Mouse (Mus musculus): ENCODE results near the gene Amz2. TPM values are rescaled to one million over a fixed set of nuclear protein-coding genes. Genes with fewer than 3 reads are reported as not detected.

The Amz2 gene
- polyA plus RNA-seq, 1 experiment from 2014 or later, result 46.8 TPM

DNA sequence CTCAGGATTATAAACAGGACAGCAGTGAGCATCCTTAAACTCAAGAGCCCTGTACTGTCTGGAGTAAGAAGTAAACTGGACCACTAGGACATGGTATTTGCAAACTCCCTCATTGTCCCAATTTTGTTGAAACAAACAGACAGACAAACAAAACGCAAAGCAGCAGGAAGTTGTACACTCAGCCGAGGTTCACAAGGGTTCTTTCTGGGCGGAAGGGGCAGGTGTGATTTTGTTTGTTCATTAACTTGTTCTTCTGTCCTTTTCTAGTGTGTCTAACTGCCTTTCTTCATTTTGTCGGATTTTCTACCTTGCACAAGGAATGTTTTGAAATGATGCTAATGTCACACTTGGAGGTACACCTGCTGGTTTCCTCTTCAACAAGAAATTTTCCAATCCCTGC is 6.3 kb upstream of the Amz2 start:
- no peak for ATAC-seq (ENCODE audit: low FRiP score)
- no peak overlapping the region for H3K27ac ChIP-seq (ENCODE audit: low read depth, low read length)

DNA sequence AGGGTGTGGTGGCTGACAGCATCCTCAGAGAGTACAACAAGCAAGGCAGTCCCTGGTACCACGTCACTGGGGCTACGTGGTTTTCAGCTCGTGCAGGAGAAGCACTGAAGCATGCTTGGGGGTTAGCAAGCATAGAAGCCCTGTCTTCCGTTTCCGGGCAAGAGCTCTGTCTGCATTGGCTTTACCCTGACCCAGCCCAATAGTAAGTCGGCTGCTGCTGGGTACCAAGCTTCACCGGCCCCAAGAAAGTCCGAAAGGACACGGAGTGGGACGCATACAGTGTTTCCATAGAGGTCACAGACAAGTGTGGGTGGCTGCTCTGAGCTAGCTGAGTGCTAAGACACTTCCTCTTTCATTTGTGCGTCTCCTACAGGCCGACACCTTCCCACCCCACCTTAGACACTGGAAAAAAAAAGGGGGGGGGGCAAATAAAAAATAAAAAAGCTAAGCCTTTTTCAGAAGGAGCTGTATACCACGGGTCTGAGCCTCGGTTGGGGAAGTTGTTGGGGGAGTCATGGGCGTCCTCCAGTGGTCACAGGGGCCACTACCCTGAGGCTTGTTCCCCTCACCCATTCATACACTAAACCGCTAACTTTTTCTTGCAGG is 5.7 kb upstream of the Amz2 start:
- no peaks in the 10 kb centered on the region for H3K36me3 ChIP-seq (ENCODE audit: control insufficient read depth, insufficient read depth, low read length)
- WGBS, result 44% methylated on average over 16 of the region's 16 CpGs
- no peaks in the 10 kb centered on the region for H3K9me3 ChIP-seq (ENCODE audit: control insufficient read depth, low read length)
- H3K27ac ChIP-seq (ENCODE audit: low read depth, low read length), result no peak overlapping the region
- H3K27me3 ChIP-seq (ENCODE audit: control insufficient read depth, insufficient read depth, low read length), result no peaks in the 10 kb centered on the region
- H3K4me1 ChIP-seq (ENCODE audit: control insufficient read depth, insufficient read depth, low read length), result no peaks in the 10 kb centered on the region
- no peak for ATAC-seq (ENCODE audit: low FRiP score)
- DNase-seq (ENCODE audit: low spot score, missing footprints), result no peak
- H3K9ac ChIP-seq (ENCODE audit: low read length), result no peak overlapping the region
- no peak overlapping the region for H3K4me2 ChIP-seq
- H3K4me3 ChIP-seq (ENCODE audit: low read depth, low read length), result no peak overlapping the region

More for the DNA sequence above, 6.3 kb upstream of the Amz2 start:
- Histone ChIP-seq H3K4me3 (ENCODE audit: low read depth, low read length) (no peak overlapping the region), H3K4me2 (no peak overlapping the region), H3K9ac (ENCODE audit: low read length) (no peak overlapping the region), H3K27me3 (ENCODE audit: control insufficient read depth, insufficient read depth, low read length) (no peaks in the 10 kb centered on the region), H3K9me3 (ENCODE audit: control insufficient read depth, low read length) (no peaks in the 10 kb centered on the region), H3K36me3 (ENCODE audit: control insufficient read depth, insufficient read depth, low read length) (no peaks in the 10 kb centered on the region), H3K4me1 (ENCODE audit: control insufficient read depth, insufficient read depth, low read length) (no peaks in the 10 kb centered on the region)
- 55% methylated on average over 4 of the region's 4 CpGs for WGBS
- DNase-seq (ENCODE audit: low spot score, missing footprints), result no peak

DNA sequence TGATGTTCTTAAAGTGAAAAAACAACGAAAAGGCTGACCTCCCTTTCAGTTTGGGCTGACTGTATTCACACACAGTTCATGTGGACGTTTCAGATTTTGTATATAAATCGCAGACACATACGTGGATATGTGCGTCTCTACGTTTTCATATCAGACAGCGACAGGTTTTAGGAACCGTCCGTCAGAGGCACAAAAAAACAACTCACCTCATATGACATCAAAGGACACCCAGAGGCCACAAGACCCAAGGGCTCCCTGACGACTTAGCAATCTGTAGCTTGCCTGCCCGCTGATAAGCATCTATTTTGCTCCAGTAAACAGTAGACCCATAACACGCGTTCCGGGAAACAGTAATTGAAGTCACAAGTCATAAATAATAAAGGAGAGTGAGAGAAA is 5.2 kb upstream of the Amz2 start:
- Histone ChIP-seq H3K36me3 (ENCODE audit: control insufficient read depth, insufficient read depth, low read length) (no peaks in the 10 kb centered on the region), H3K4me2 (no peak overlapping the region), H3K27ac (ENCODE audit: low read depth, low read length) (no peak overlapping the region), H3K4me1 (ENCODE audit: control insufficient read depth, insufficient read depth, low read length) (peaks cover 3% of the 10 kb centered on the region; the same call in 1 of the 2 replicates), H3K27me3 (ENCODE audit: control insufficient read depth, insufficient read depth, low read length) (no peaks in the 10 kb centered on the region), H3K9ac (ENCODE audit: low read length) (no peak overlapping the region), H3K4me3 (ENCODE audit: low read depth, low read length) (no peak overlapping the region), H3K9me3 (ENCODE audit: control insufficient read depth, low read length) (no peaks in the 10 kb centered on the region)
- DNase-seq (ENCODE audit: low spot score, missing footprints) (no peak), ATAC-seq (ENCODE audit: low FRiP score) (no peak)
- WGBS, result 91% methylated on average over 14 of the region's 14 CpGs

DNA sequence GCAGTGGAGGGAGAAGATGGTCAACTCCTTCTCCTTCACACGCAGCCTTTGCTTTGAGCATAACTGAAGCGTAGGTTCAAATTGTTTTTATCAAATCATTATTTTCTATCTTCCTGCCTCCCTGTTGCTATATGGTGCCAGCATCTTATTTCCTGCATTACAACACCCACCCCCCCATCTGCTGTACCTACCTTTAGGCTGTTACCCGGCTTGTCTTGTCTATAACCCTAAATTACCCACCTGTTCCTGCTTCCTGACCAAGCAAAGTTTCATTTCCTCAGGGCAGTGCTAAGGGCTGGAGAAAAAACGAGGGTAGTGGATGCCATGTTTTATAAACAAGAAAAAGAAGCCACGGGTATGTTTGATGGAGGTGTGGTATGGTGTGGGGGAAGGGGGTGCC is 4.5 kb upstream of the Amz2 start:
- WGBS, result 87% methylated on average over 5 of the region's 5 CpGs
- DNase-seq (ENCODE audit: low spot score, missing footprints) (no peak), ATAC-seq (ENCODE audit: low FRiP score) (no peak)

DNA sequence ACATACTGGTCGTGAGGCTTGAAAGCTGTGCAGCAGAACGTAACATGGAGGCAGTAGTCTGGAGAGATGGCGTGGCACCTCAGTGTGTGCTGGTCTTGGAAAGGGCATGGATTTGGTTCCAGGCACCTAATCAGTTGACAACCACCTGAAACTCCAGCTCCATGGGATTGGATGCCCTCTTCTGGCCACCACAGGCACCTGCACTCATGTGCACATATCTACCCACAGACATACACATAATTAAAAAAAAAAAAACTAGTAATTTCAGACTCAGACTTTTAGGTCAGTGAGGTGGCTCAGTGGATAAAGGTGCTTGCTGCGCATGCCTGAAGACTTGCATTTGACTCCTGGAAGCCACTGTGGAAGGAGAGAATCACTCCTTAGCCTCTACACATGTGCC is 3.5 kb upstream of the Amz2 start:
- no peak overlapping the region for H3K4me3 ChIP-seq (ENCODE audit: low read depth, low read length)
- no peaks in the 10 kb centered on the region for H3K36me3 ChIP-seq (ENCODE audit: control insufficient read depth, insufficient read depth, low read length)
- ATAC-seq (ENCODE audit: low FRiP score) (no peak), DNase-seq (ENCODE audit: low spot score, missing footprints) (no peak)
- H3K27ac ChIP-seq (ENCODE audit: low read depth, low read length), result no peak overlapping the region
- H3K4me1 ChIP-seq (ENCODE audit: control insufficient read depth, insufficient read depth, low read length), result peaks cover 7% of the 10 kb centered on the region
- no peaks in the 10 kb centered on the region for H3K9me3 ChIP-seq (ENCODE audit: control insufficient read depth, low read length)
- 99% methylated on average over 4 of the region's 4 CpGs for WGBS
- no peak overlapping the region for H3K4me2 ChIP-seq
- no peak overlapping the region for H3K9ac ChIP-seq (ENCODE audit: low read length)
- H3K27me3 ChIP-seq (ENCODE audit: control insufficient read depth, insufficient read depth, low read length), result no peaks in the 10 kb centered on the region

More for the DNA sequence above, 4.5 kb upstream of the Amz2 start:
- no peaks in the 10 kb centered on the region for H3K9me3 ChIP-seq (ENCODE audit: control insufficient read depth, low read length)
- H3K27me3 ChIP-seq (ENCODE audit: control insufficient read depth, insufficient read depth, low read length), result no peaks in the 10 kb centered on the region
- H3K27ac ChIP-seq (ENCODE audit: low read depth, low read length), result no peak overlapping the region
- H3K4me2 ChIP-seq, result no peak overlapping the region
- peaks cover 3% of the 10 kb centered on the region; the same call in 1 of the 2 replicates for H3K4me1 ChIP-seq (ENCODE audit: control insufficient read depth, insufficient read depth, low read length)
- H3K4me3 ChIP-seq (ENCODE audit: low read depth, low read length), result no peak overlapping the region
- no peak overlapping the region for H3K9ac ChIP-seq (ENCODE audit: low read length)
- no peaks in the 10 kb centered on the region for H3K36me3 ChIP-seq (ENCODE audit: control insufficient read depth, insufficient read depth, low read length)

DNA sequence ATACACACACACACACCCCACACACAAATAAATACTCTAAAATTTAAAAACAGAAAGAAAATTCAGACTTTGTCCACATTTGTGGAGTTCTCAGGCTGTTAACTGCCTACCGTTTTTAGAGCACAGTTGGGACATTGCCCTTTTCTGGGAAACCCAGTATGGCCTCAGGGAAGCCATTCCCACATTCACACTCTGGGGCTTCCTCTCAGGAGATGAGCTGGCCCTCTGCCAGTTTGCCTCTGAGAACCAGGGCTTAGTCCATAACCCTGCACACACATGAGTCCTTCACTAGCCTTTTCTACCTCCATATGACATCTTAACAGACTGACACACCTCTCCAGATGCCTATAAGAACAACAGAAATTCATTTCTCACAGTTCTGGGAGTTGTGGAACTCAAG is 2.5 kb upstream of the Amz2 start:
- DNase-seq (ENCODE audit: low spot score, missing footprints), result no peak
- peaks cover 7% of the 10 kb centered on the region for H3K4me1 ChIP-seq (ENCODE audit: control insufficient read depth, insufficient read depth, low read length)
- H3K9me3 ChIP-seq (ENCODE audit: control insufficient read depth, low read length), result no peaks in the 10 kb centered on the region
- 88% methylated on average over 1 of the region's 1 CpGs for WGBS
- no peaks in the 10 kb centered on the region for H3K27me3 ChIP-seq (ENCODE audit: control insufficient read depth, insufficient read depth, low read length)
- no peak overlapping the region for H3K4me2 ChIP-seq
- H3K9ac ChIP-seq (ENCODE audit: low read length), result no peak overlapping the region
- no peak for ATAC-seq (ENCODE audit: low FRiP score)
- H3K36me3 ChIP-seq (ENCODE audit: control insufficient read depth, insufficient read depth, low read length), result no peaks in the 10 kb centered on the region
- H3K27ac ChIP-seq (ENCODE audit: low read depth, low read length), result no peak overlapping the region
- H3K4me3 ChIP-seq (ENCODE audit: low read depth, low read length), result no peak overlapping the region

DNA sequence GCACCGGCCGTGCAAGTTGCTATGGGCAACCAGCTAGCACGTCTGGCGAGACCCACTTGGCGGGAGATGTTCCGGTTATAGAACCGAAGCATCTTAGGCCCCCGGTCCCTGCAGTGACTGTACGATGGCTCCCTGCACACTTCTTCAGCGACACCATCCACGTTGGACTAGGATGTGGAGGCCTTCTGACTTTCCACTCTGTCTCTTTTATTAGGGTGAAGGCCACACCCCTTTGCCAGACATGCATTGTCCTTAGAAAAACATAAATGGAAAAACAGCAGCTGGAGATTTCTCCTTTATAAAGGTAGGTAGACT is 483 bp downstream of the Amz2 start:
- no peaks in the 10 kb centered on the region for H3K9me3 ChIP-seq (ENCODE audit: control insufficient read depth, low read length)
- H3K36me3 ChIP-seq (ENCODE audit: control insufficient read depth, insufficient read depth, low read length), result peaks cover 6% of the 10 kb centered on the region; the same call in 1 of the 2 replicates
- DNase-seq (ENCODE audit: low spot score, missing footprints), result no peak
- no peak for ATAC-seq (ENCODE audit: low FRiP score)
- H3K4me1 ChIP-seq (ENCODE audit: control insufficient read depth, insufficient read depth, low read length), result peaks cover 7% of the 10 kb centered on the region
- H3K27me3 ChIP-seq (ENCODE audit: control insufficient read depth, insufficient read depth, low read length), result no peaks in the 10 kb centered on the region
- H3K4me3 ChIP-seq (ENCODE audit: low read depth, low read length), result peak overlapping the region; percentile 48
- WGBS, result 0% methylated on average over 11 of the region's 11 CpGs
- H3K27ac ChIP-seq (ENCODE audit: low read depth, low read length), result peak overlapping the region; percentile 71
- peak overlapping the region; percentile 65 for H3K9ac ChIP-seq (ENCODE audit: low read length)
- H3K4me2 ChIP-seq, result peak overlapping the region; percentile 60

DNA sequence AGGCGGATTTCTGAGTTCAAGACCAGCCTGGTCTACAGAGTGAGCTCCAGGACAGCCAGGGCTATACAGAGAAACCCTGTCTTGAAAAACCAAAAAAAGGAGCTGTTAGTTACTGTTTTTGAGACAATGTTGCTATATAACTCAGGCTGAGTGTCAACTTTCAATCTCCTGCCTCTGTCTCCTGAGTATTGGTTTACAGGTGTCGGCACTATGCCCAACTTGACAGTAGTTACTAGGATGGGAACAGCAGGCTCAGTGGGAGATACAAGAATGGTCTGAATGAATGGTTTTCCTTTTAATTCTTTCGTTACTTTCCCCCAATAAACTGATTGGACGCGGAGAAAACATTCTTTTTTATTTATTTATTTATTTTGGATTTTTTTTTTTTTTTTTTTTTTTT is 1.6 kb downstream of the Amz2 start:
- no peaks in the 10 kb centered on the region for H3K27me3 ChIP-seq (ENCODE audit: control insufficient read depth, insufficient read depth, low read length)
- DNase-seq (ENCODE audit: low spot score, missing footprints) (peak; percentile 88), ATAC-seq (ENCODE audit: low FRiP score) (no peak)
- no peaks in the 10 kb centered on the region for H3K9me3 ChIP-seq (ENCODE audit: control insufficient read depth, low read length)
- peaks cover 7% of the 10 kb centered on the region for H3K4me1 ChIP-seq (ENCODE audit: control insufficient read depth, insufficient read depth, low read length)
- H3K4me3 ChIP-seq (ENCODE audit: low read depth, low read length), result no peak overlapping the region
- H3K27ac ChIP-seq (ENCODE audit: low read depth, low read length), result no peak overlapping the region
- H3K4me2 ChIP-seq, result no peak overlapping the region; the same call in 1 of the 2 replicates
- no peak overlapping the region for H3K9ac ChIP-seq (ENCODE audit: low read length)
- WGBS, result 96% methylated on average over 5 of the region's 5 CpGs
- H3K36me3 ChIP-seq (ENCODE audit: control insufficient read depth, insufficient read depth, low read length), result peaks cover 6% of the 10 kb centered on the region; the same call in 1 of the 2 replicates

DNA sequence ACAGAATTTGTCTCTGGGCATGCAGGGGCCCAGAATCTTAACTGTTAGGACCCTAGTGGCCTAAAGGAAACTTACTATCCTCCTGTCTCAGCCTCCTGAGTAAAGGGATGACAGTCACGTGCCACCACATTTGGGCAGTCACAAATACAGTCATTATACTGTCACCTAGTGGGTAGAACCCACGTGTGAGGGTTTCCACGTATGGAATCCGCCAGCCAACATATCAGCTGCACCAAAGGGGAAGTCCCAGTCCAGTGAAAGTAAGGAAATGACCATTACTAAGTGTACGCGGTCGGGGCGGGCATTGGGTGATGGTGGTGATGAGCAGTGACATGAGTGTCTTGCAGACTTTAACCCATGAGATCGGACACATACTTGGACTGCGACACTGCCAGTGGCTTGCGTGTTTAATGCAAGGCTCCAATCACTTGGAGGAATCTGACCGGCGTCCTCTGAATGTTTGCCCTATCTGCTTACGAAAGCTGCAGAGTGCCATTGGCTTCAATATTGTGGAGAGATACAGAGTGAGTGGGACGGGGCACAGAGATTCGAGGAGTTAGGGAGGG is 8.6 kb downstream of the Amz2 start:
- no peaks in the 10 kb centered on the region for H3K27me3 ChIP-seq (ENCODE audit: control insufficient read depth, insufficient read depth, low read length)
- no peak overlapping the region for H3K4me2 ChIP-seq
- no peak overlapping the region for H3K4me3 ChIP-seq (ENCODE audit: low read depth, low read length)
- H3K27ac ChIP-seq (ENCODE audit: low read depth, low read length), result no peak overlapping the region
- peaks cover 22% of the 10 kb centered on the region; the same call in 1 of the 2 replicates for H3K36me3 ChIP-seq (ENCODE audit: control insufficient read depth, insufficient read depth, low read length)
- H3K9me3 ChIP-seq (ENCODE audit: control insufficient read depth, low read length), result no peaks in the 10 kb centered on the region
- ATAC-seq (ENCODE audit: low FRiP score), result no peak
- no peaks in the 10 kb centered on the region for H3K4me1 ChIP-seq (ENCODE audit: control insufficient read depth, insufficient read depth, low read length)
- WGBS, result 97% methylated on average over 16 of the region's 16 CpGs
- H3K9ac ChIP-seq (ENCODE audit: low read length), result no peak overlapping the region
- no peak for DNase-seq (ENCODE audit: low spot score, missing footprints)
